Mouse (Mus musculus): ENCODE results near the gene Cyp2c55. TPM values are rescaled to one million over a fixed set of nuclear protein-coding genes. Genes with fewer than 3 reads are reported as not detected.

Gene Cyp2c55
- polyA plus RNA-seq (2012; rRNA removed): 325 and 487 TPM in 2 replicates

GRCm38 (mm10) chr19:39006715-39007114 is at the start of gene Cyp2c55:
Gene Cyp2c55 (plus strand): TSS chr19:39007019.

DNA sequence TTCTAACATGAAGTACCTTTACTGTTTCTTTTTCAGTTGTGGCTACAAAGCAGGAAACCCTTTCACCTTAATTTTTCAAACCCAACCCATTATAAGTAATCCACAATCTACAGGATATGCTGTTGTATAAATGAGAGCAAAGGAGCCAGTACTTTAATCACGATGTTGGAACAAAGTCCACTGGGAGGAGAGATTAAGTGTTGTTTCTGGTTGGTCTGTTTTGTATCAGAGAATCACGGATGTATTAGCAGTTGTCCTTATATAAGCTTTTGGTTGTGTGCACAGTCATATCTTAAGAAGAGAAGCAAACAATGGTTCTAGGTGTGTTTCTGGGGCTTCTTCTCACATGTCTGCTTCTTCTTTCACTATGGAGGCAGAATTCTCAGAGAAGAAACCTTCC is 53.9 kb downstream of the Cyp2c55 start, which contains the start of gene Cyp2c65:
Gene Cyp2c65 (plus strand): TSS at position 297 of the 400 bp plus-strand sequence.

Other genes with a start within 250 kb of the Cyp2c55 start
- 1.3 TPM in 2 replicates for gene Noc3l, start 187.8 kb upstream of the Cyp2c55 start, polyA plus RNA-seq (2012; rRNA removed)
- gene Tbc1d12, start 170.4 kb upstream of the Cyp2c55 start, polyA plus RNA-seq (2012; rRNA removed): 3.9 and 4.6 TPM in 2 replicates
- 0.74 and 1.1 TPM in 2 replicates for gene Hells, start 76.1 kb upstream of the Cyp2c55 start, polyA plus RNA-seq (2012; rRNA removed)
- 27.5 and 32.6 TPM in 2 replicates for gene Cyp2c65, start 54.0 kb downstream of the Cyp2c55 start, polyA plus RNA-seq (2012; rRNA removed)
- 0.23 and 0.42 TPM in 2 replicates for gene Cyp2c66, start 106.9 kb downstream of the Cyp2c55 start, polyA plus RNA-seq (2012; rRNA removed)

Data from colon, adult 2 months (tissue).